Mouse (Mus musculus): Measurements from ENCODE around the gene Prdm15. TPM values are rescaled to one million over a fixed set of nuclear protein-coding genes. Genes with fewer than 3 reads are reported as not detected.

The Prdm15 gene
- total RNA-seq, 4 experiments from 2014 or later, result 22.0 to 29.2 (median 24.6) TPM

DNA sequence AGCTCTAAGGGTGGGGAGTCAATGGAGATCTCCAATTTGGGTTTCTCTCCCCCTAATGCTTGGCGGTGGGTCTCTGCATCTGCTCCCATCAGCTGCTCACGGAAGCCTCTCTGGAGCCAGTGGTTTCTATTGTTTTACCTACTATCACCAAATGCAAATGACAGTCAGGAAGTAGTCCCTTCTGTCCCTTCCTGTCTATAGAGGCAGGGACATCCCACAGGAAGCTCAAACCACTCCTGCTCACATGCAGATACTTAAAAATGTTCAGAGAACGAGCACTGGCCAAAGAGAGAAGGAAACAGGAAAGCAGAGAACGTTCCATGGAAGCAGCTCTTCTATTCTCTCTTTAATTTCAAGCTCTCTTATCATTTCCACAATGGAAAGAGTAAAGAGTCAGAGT, 32.1 kb downstream of the Prdm15 start:
- no peak for DNase-seq (ENCODE audit: low spot score in 2 of 2)

DNA sequence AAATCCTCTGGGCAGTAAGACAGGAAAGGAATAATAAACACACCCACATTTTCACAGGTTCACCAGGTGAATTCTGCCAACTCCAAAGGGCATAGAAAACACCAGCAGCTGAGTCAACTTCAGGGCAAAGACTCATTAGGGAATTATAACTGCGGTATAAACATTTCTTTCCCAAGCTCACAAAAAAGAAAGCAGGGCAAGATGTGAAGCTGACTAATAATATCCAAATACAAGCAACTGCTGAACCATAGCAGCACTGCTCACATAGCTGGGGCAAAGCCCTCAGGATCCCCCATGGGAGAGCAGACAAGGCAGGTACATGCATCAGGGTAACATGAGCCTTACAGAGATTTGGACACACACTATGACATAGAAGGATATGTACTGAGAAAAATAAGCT, 34.2 kb downstream of the Prdm15 start:
- DNase-seq (ENCODE audit: low spot score in 2 of 2), result no peak

DNA sequence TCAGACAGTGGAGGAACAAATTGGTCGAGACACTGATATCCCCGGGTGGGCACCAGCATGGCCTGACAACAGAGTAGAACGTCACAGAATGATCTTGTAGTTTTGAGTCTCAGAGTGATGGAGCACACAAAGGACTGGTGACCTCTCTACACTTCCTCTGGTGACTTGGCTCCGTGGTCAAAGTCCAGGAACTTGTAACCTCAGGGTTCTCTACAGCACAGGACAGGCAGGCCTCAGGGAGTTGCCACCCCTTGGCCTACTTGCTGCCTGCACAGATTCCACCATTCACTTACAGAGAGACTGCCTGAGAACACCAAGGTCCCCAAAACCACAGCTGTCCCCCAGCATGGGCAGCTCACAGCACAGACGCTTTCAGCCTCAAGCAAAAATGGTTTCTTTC, 36.4 kb downstream of the Prdm15 start:
- DNase-seq (ENCODE audit: low spot score in 2 of 2), result no peak

DNA sequence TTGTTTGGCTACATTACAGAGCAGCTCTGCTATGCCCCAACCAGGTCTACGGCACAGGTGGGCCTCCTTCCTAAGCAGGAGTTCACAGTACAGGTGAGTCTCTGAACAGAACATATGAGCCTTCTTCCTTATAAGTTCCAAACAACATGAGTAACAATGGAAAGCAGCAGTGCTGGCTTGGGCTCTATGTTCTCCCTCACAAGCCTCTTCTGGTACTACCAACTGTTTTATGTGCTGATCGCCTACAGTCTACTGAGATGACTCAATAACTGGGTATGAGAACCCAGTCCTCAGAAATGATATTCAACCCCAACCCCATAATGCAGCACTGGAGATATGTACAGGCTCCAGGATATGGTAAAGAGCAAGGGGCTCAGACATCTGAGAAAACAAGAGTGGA, 37.6 kb downstream of the Prdm15 start:
- peak in 1 of 2 experiments; percentile 28 for DNase-seq (ENCODE audit: low spot score in 2 of 2)

GRCm38 (mm10) chr16:97808881-97809280, 42.8 kb downstream of the Prdm15 start:
- no peak for DNase-seq (ENCODE audit: low spot score in 2 of 2)

DNA sequence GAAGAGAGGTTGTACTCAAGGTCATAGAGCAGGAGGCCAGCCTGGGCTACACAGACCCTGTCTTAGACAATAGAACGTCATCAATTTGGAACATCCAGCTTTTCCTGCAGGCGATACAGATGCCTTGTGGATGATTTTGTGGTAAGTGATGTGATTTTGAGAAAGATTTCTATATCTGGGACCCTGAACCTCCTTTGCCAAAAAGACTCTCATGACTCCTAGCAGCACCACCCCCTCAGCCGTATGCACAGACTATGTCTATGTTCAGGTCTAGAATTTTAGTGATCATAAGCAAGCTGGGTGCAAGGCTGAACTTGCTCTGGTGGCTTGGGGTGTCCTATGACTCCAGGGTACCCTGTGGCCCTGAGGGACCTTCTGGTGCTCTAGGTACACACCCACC, 46.0 kb downstream of the Prdm15 start:
- DNase-seq (ENCODE audit: low spot score in 2 of 2), result no peak

GRCm38 (mm10) chr16:97804680-97805547, 46.7 kb downstream of the Prdm15 start:
- peak; percentile 71 to 89 for DNase-seq (ENCODE audit: low spot score in 2 of 2)

DNA sequence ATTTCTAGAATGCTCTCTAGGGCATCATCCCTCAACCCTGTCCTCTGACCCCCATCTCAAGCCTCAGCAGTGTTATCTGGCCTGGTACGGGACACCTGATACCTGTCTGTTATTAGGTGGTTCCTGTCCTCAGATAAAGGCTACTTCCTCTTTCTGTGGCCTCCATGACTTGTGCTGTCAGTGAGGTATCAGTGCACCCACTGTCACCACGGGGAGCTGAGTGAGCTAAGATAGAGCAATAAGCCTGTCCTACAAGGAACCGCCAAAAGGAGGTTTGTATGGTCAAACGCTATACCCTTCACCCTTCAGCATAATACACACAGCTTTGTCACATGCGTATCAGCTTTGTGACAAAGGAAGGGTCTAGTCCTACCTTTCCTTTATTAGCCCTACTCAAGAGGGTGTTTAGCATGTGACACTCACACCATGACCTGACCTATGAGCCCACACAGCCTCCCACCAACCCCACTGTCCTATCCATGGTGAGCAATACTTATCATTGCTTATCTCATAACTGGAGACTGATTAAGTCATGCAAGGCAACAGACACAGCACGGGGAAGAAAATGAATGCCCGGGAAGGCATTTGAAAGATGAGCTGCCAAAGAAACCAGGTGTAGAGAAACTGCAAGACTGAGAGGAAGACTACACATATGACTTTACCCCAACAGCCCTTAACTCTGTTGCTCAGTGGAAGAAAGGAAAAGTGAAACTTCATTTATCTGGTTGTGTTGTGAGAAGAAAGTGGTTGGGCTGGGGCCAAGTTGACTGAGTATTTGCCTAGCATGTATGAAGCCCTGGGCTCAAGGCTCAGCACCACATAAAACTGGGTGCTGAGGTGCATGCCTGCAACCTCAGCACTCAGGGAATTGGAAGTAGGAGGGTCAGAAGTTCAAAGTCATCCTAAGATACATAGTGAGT, 53.4 kb downstream of the Prdm15 start:
- DNase-seq (ENCODE audit: low spot score in 2 of 2), result no peak

DNA sequence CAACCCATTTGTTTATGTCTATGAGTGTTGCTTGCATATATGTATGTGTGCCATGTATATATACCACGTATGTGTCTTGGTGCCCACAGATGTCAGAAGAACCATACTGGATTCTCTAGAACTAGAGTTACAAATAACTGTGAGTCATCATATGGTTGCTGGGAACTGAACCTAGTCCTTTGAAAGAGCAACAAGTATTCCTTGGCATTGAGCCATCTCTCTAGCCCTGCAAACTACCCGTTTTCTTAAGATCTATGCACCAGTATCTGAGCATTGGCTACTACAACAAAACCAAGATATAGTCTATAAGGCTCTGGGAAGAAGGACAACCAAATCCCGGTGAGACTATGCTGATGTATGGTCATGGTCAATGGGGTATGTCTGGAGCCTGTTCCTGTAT, 54.4 kb downstream of the Prdm15 start:
- DNase-seq (ENCODE audit: low spot score in 2 of 2), result no peak

GRCm38 (mm10) chr16:97794256-97794655, 57.4 kb downstream of the Prdm15 start:
- no peak for DNase-seq (ENCODE audit: low spot score in 2 of 2)

DNA sequence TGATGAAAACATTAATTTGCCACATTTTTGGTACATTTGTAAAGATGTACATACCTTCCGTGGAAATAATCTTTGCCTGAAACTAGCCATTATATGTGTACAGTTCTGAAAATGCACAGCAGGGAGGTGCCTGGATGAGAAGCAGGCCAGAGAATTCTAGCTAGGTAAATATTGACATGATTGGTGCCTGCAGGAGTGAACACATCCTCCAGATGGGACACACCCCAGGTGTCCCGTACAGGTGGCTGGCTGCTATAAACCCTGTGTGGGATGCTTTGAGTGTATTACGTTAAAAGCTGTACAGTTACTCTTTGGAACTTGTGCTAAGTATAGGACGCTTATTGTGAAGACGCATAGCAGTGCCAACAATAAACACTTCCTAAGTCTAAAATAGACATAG, 68.6 kb downstream of the Prdm15 start:
- no peak for DNase-seq (ENCODE audit: low spot score in 2 of 2)

DNA sequence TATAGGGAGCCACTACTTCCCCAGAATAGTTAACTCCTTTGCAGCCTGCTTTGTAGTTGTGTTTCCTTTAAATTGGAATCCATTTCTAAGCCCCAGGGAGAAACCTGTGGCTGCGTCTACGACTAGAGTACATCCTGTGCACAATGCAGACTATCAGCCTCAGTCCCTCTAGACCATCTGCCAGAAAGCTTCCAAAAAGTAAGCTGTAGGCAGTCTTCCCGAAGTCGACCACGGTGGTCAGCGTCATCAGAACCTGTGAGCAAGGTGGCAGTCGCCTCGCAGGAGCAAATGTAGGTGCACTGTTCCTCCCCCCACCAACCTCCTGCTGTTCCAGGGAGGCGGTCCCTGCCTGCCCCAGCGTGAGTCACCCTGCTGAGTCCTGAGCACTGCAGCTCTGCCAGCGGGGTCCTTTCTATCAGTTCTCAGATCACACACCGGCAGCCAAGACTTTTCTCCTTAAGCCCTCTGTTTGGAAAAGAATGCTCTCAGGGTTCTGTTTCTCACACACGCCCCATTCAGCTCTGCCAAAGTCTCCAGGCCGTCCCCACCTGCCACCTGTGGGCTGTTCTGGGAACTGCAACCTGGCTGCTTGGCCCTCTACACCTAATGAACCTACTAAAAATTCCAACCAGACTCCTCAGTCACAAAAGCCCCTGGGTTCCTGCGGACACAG, 73.2 kb downstream of the Prdm15 start:
- peak; percentile 56 to 84 for DNase-seq (ENCODE audit: low spot score in 2 of 2)

- DNase-seq (ENCODE audit: low spot score in 2 of 2), result no peak
Measured at GRCm38 (mm10) chr16:97766501-97766900, 85.1 kb downstream of the Prdm15 start.

DNA sequence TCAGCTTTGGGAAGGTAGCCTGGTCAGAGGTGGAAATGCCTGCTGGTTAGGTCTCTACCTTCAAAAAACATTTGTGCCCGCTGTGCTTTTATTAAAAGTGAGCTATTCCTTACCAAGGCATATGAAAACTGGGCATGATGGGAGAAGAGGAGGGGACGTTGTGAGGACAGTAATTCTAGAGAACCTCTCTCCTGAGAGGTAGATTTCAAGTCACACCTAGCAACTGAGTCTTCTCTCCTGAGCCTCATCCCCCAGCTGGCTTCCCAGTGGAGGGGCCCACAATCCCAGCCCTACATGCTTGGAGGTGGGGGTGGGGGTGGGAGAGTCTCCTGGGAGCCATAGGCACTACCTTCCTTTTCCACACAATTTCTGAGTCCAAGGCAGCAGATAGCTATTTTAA, 87.0 kb downstream of the Prdm15 start:
- no peak for DNase-seq (ENCODE audit: low spot score in 2 of 2)

DNA sequence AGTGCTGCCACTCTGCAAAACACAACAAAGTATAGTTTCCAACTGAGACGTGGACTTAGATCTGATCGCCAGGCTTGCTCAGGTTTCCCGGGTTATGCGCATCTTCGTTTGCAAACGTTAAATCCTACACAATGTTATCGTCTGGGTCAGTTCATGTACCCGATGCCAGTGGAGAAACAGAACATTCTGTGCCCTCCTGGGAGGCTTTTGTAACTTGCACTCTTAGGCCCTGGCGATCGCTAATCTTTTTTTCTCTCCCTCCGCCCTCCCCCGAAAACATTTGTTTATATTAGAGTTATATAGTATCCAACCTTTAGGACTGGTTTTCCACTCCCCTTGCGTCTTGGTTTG, 87.7 kb downstream of the Prdm15 start:
- DNase-seq (ENCODE audit: low spot score in 2 of 2), result no peak

DNA sequence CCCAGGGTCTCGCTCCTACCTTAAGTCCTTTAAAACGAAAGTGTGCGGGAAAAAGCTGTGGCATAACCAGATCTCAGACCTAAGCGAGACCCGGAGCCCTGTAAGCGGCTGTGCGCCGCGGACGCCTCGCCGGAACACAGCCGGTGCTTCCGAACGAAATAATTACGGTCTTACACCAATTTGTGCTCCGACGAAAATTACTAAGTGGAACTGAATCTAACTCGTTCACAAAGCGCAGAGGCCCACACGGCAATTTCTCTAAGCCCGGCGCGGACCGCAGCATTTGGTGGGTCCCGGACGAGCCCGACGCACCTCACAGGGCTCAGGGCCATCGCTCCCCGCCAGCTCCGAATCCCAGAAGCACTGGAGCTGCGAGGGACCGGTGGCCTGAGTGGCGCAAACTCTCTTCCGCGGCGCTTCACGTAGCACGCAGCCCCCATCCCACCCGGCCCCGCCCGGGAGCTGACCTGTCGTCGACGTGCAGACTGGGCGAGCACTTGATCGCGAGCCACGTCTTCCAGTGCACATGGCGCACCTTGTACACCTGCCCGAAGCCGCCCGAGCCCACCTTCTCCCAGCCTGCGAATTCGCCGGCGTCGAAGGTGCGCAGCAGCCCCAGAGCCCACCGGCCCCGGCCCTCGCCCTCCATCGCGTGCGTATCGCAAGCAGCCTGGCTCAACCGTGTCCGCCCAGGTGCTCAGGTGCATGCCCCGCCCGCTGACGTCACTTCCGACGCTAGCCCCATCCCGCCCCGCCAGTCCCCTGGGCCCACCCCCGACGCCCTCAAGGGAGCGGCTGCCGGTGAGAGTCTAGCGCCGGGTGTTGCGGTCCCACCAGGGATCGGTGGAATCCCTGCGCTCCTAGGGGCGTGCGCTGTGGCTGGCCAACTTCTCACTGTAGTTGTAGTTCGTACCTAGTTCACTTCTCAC, 88.3 kb downstream of the Prdm15 start, which contains the start of gene Ripk4:
TSS of gene Ripk4 (minus strand) at position 727 of the 929 bp plus-strand sequence.
- DNase-seq (ENCODE audit: low spot score in 2 of 2), result no peak

- no peak for DNase-seq (ENCODE audit: low spot score in 2 of 2)
Measured at GRCm38 (mm10) chr16:97761782-97762181, 89.9 kb downstream of the Prdm15 start.

DNA sequence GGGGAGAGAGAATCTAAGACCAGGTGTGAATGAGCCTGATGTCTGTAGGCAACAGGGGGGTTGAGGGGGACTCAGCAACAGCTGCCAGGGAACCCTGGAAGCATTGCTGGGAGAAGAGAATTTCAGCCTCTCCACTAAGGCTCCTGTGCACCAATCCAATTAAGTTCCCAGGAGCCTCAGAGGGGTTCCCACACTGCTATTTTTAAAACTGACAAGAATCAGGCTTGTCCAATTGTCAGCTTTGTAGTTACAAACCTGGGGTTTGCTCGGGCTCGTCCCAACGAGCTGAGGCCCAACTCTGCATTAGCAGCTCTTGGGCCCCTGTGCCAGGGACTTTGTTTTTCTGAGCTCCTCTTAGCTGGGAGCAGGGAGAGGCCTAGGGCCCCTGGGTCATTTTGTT, 92.0 kb downstream of the Prdm15 start:
- no peak for DNase-seq (ENCODE audit: low spot score in 2 of 2)

GRCm38 (mm10) chr16:97758288-97758687, 93.4 kb downstream of the Prdm15 start:
- DNase-seq (ENCODE audit: low spot score in 2 of 2), result no peak

DNA sequence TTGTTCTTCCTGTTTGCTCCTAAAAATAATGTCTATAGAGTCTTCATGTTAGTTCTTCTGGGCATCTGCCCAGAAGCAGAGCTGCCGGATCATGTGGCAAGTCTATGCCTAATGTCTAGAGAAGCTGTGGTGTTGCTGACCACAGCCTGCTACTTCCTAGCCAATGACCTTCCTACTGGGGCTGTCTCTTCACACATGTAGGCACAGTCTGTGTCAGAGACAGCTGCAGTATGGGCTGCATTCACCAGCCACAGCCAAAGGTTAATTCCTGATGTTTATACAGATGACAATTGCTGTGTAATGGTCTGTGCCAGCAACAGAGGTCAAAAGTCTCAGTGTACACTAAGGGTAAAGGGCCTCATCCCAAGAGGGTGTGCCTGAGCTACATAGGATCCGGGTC, 95.2 kb downstream of the Prdm15 start:
- DNase-seq (ENCODE audit: low spot score in 2 of 2), result no peak

Measured in layer of hippocampus, adult 8-10 months (tissue).